Mouse (Mus musculus): Measurements from ENCODE around the gene Alg6. TPM values are rescaled to one million over a fixed set of nuclear protein-coding genes. Genes with fewer than 3 reads are reported as not detected.

The Alg6 gene
- polyA plus RNA-seq, 3 experiments from 2014 or later = 8.4 to 20.2 (median 13.9) TPM

Other genes with a start within 250 kb of the Alg6 start
- not detected for gene Foxd3, start 59.4 kb upstream of the Alg6 start, polyA plus RNA-seq (2017; shearing (Covaris generic))
- 10 to 100 TPM in 1 of 3 experiments, 1 to 10 TPM in 2; 6.4 to 12.1 (median 8.2) TPM for gene Efcab7, start 113.5 kb downstream of the Alg6 start, polyA plus RNA-seq (2017; shearing (Covaris generic))
- 10 to 100 TPM; 30.8 to 43.4 (median 35.4) TPM for gene Pgm1, start 213.8 kb downstream of the Alg6 start, polyA plus RNA-seq (2017; shearing (Covaris generic))
- gene Itgb3bp, start 214.1 kb downstream of the Alg6 start, polyA plus RNA-seq (2017; shearing (Covaris generic)) = 10 to 100 TPM; 26.1 to 35.5 (median 26.5) TPM